Mouse (Mus musculus) thymus, adult 2 months (tissue): ENCODE data around the gene Tyw1. TPM values are rescaled to one million over a fixed set of nuclear protein-coding genes. Genes with fewer than 3 reads are reported as not detected.

Source experiments
- DNase-seq: peaks from one replicate; pipeline ENCODE4 v3.0.0; 2021
- H3K27ac ChIP-seq: fragments of 200-500 bp; 2 replicates; pipeline ENCODE4 v1.5.1; 2012; ENCODE audit warnings: low read length, control low read depth; ENCODE audit not compliant: control insufficient read depth, insufficient read depth
- H3K27me3 ChIP-seq: fragments of 200-500 bp; 2 replicates; pipeline ENCODE4 v1.6.1; 2012; ENCODE audit warnings: mild to moderate bottlenecking, low read length, moderate library complexity, mixed read lengths; ENCODE audit not compliant: control insufficient read depth, insufficient read depth
- H3K36me3 ChIP-seq: fragments of 200-500 bp; 2 replicates; pipeline ENCODE4 v1.6.1; 2012; ENCODE audit warnings: mild to moderate bottlenecking, low read length, moderate library complexity; ENCODE audit not compliant: control insufficient read depth, insufficient read depth
- H3K4me1 ChIP-seq: fragments of 200-500 bp; replicated peaks from 2 replicates; pipeline ENCODE4 v1.6.1; 2012; ENCODE audit warnings: low read length; ENCODE audit not compliant: control insufficient read depth, insufficient read depth
- H3K4me3 ChIP-seq: fragments of 200-500 bp; 2 replicates; pipeline ENCODE4 v1.5.1; 2012; ENCODE audit warnings: mild to moderate bottlenecking, low read length, control low read depth, moderate library complexity; ENCODE audit not compliant: control insufficient read depth, insufficient read depth
- CTCF ChIP-seq: fragments of 200-500 bp; IDR thresholded peaks from 2 replicates; pipeline ENCODE4 v1.5.1; 2012; ENCODE audit warnings: mild to moderate bottlenecking, control low read depth, low read length, moderate library complexity, borderline replicate concordance; ENCODE audit not compliant: control insufficient read depth, poor library complexity, insufficient read depth; ENCODE audit errors: extremely low read depth
- POLR2A ChIP-seq: fragments of 200-500 bp; IDR thresholded peaks from 2 replicates; pipeline ENCODE4 v1.6.1; 2012; ENCODE audit warnings: mild to moderate bottlenecking, low read length, control low read depth, moderate library complexity; ENCODE audit not compliant: control insufficient read depth, poor library complexity, insufficient read depth; ENCODE audit errors: extremely low read depth
- WGBS: fragments of 180-500 bp; shearing (Covaris S2); methylation state at CpG from one replicate; pipeline ENCODE4 v1.1.7; 2018; 5-methylcytosine and 5-hydroxymethylcytosine counted together
- polyA plus RNA-seq: library from polyadenylated mRNA; depleted of rRNA; stranded (reverse); fragments of >200 nt; gene quantifications from 2 replicates; pipeline ENCODE4 v1.2.3, GENCODE M21; 2012

Gene Tyw1
- polyA plus RNA-seq, 1 experiment: 15.6 TPM

DNA sequence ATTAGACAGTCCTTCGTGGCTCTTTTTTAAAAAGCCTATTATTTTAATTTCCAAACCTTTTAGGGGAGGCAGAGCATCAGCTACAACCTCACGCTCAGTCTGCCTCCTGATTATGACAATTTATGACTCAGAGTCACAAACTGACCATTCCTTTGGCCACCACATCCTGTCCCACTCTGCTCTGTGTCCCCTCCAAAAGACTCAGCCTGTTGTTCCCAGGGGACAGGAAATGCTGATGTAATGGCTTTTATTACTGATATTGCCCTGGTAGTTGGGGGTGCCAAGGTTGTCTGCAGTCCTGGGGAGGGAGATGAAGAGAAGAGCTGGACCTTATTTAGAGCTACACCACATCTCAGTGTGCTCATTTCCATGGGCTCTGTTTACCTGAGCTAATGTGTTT lies 90.5 kb downstream of the Tyw1 start:
- DNase-seq: no peak
- Histone ChIP-seq H3K4me3 (no peak overlapping the region), H3K36me3 (0 out of 2 replicates have a peak, but pooled peaks cover 6% of the 10 kb centered on the region), H3K4me1 (no peaks in the 10 kb centered on the region), H3K27ac (no peak overlapping the region), H3K27me3 (no peaks in the 10 kb centered on the region)
- TF ChIP-seq POLR2A (no peak), CTCF (no peak)
- WGBS: 79% methylated on average over 2 of the region's 2 CpGs

DNA sequence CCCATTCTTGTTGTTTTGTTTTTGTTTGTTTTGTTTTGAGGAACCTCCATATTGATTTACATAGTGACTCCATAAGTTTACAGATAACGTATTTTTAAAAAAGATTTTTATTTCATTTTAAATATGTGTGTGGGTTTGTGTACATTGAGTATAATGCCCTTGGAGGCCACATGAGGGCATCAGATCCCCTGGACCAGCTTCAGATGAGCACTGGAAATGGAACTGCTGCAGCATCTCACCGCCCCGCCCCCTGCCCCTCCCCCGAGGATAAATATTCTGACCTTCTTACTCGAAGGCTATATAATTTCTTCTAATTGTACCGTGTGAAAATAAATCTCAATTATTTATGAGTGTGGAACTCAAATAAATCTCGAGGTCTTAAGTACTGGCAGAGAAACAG lies 99.8 kb downstream of the Tyw1 start:
- 68% methylated on average over 7 of the region's 7 CpGs for WGBS

DNA sequence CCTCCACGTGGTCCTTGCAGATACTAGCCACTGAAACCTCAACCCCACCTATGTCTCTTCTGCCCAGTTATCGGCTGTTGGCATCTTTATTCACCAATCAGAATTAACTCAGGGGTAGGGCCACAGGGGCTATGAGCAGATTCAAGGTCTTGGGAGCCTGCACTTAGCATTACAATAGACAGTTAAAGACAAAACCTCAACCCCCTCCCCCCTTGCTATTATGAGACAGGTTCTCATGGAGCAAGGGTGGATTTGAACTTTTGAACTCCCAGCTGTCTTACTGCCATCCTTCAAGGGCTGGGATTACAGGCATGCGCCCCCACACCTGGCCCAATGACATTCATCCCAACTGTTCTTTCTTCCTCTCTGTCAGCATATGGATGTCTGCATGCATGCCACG lies 107.7 kb downstream of the Tyw1 start:
- no peaks in the 10 kb centered on the region for H3K36me3 ChIP-seq
- no peak for DNase-seq
- whole genome bisulfite sequencing: 78% methylated on average over 4 of the region's 4 CpGs
- TF ChIP-seq CTCF (no peak), POLR2A (no peak)
- no peaks in the 10 kb centered on the region for H3K4me1 ChIP-seq
- H3K27me3 ChIP-seq: no peaks in the 10 kb centered on the region
- no peak overlapping the region for H3K27ac ChIP-seq
- H3K4me3 ChIP-seq: no peak overlapping the region

More for the DNA sequence above, 99.8 kb downstream of the Tyw1 start:
- H3K27me3 ChIP-seq: no peaks in the 10 kb centered on the region
- no peaks in the 10 kb centered on the region for H3K4me1 ChIP-seq
- H3K27ac ChIP-seq: no peak overlapping the region
- DNase-seq: no peak
- no peaks in the 10 kb centered on the region for H3K36me3 ChIP-seq
- TF ChIP-seq CTCF (no peak), POLR2A (no peak)
- H3K4me3 ChIP-seq: no peak overlapping the region

DNA sequence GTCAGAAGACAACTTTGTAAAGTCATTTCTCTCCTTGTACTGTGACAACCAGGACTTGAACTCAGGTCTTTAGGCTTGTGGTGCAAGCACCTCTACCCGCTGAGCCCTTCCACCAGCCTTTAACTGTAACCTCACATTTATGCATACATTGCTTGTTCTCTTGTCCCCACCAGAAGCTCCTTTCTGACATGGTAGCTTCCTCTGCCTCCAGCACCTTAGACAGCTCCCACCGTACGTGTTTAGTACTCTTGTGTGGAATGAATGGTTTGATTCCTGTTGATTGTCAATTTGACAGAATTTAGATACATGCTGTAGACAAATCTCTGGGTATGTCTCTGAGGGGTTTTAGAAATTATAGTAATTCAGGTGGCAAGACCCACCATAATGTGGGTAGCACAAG lies 108.4 kb downstream of the Tyw1 start:
- Histone ChIP-seq H3K27ac (no peak overlapping the region), H3K36me3 (no peaks in the 10 kb centered on the region), H3K4me1 (no peaks in the 10 kb centered on the region), H3K27me3 (no peaks in the 10 kb centered on the region), H3K4me3 (no peak overlapping the region)
- TF ChIP-seq POLR2A: no peak
- no peak for TF ChIP-seq CTCF
- no peak for DNase-seq
- 46% methylated on average over 3 of the region's 3 CpGs for WGBS

DNA sequence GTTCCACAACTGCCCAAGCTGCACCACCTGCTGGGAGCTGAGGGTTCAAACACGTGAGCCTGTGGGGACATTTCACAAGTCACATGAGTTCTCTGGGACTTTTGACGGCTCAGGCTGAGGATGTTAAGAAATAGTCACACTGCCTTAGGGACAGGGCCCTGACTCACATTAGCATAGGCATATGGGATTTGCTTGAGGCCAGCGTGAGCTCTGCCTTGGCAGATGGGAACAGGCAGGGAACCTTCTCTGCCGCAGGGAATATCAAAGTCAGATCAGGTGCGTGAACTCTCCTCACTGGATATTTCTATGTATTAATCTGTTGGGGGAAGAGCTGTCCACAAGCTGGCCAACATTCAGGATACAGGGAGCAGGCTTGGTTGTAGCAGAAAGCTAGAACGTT lies 112.8 kb downstream of the Tyw1 start:
- no peaks in the 10 kb centered on the region for H3K4me1 ChIP-seq
- no peak for TF ChIP-seq CTCF
- no peak for TF ChIP-seq POLR2A
- DNase-seq: no peak
- H3K4me3 ChIP-seq: no peak overlapping the region
- 87% methylated on average over 6 of the region's 6 CpGs for WGBS
- no peaks in the 10 kb centered on the region for H3K36me3 ChIP-seq
- no peaks in the 10 kb centered on the region for H3K27me3 ChIP-seq
- no peak overlapping the region for H3K27ac ChIP-seq

DNA sequence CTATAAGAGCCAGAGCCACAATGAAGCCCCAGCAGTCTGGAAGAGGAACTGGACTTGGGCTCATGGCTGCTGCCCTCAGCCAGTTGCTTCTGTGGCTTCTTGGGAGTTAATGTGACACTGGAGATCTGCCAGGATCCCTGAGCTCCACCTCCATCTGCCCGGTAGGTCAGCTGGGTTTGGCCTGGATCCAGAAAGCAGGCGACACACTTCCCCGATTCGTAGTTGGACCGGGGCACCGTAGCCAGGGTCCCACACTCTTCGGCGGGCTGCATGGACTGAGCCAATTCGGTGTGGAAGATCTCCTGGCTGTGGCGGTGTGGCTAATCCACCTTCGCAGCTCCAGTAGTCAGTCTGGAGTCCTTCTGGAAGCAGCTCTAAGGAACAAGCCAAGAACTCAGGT lies 113.8 kb downstream of the Tyw1 start, which contains the start of gene Caln1:
Gene Caln1 (plus strand): TSS at position 219 of the 400 bp plus-strand sequence.
- 79% methylated on average over 11 of the region's 11 CpGs for WGBS
- H3K4me1 ChIP-seq: no peaks in the 10 kb centered on the region
- DNase-seq: no peak
- TF ChIP-seq CTCF: no peak
- TF ChIP-seq POLR2A: no peak
- H3K27ac ChIP-seq: no peak within 1 kb of the TSS
- no peaks in the 10 kb centered on the region for H3K36me3 ChIP-seq
- H3K4me3 ChIP-seq: no peak within 1 kb of the TSS
- H3K27me3 ChIP-seq: no peaks in the 10 kb centered on the region

DNA sequence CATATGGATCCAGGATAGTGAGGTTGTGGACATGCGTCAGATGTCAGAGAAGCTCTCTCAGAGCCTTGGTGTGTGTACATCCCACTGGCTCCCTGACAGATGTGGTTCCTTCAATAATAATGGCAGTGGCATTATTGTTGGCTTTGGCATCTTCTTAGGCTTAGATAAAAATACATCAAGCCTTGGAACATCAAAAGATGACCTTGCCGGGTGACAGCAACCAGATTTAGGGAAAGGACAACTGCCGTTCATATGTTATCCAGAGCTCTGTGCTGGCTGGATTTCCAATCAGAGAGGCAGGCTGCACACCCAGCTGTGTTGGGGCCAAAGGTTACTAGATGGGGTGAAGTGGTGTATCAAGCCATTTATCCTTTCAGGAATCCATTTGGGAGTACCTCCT lies 120.0 kb downstream of the Tyw1 start:
- H3K27ac ChIP-seq: no peak overlapping the region
- no peaks in the 10 kb centered on the region for H3K4me1 ChIP-seq
- H3K4me3 ChIP-seq: no peak overlapping the region
- DNase-seq: no peak
- TF ChIP-seq POLR2A: no peak
- TF ChIP-seq CTCF: no peak
- no peaks in the 10 kb centered on the region for H3K27me3 ChIP-seq
- 96% methylated on average over 3 of the region's 3 CpGs for WGBS
- no peaks in the 10 kb centered on the region for H3K36me3 ChIP-seq
